Mouse (Mus musculus) telencephalon, adult 2 months (tissue): ENCODE measurements around the gene Rnase13.
A peak's percentile ranks its signal among the peaks of the same experiment; 100 is the strongest.
"Not testable (repeated sequence)": the region's sequence is repeated elsewhere in the genome, so short reads cannot be mapped to it uniquely, and the experiment has no call there.

Source experiments
- DNase-seq: peaks from one replicate; pipeline ENCODE4 v3.0.0-alpha.2; 2011; ENCODE audit warnings: low read depth, low spot score

The Rnase13 gene

GRCm38 (mm10) chr14:51922571-51922865 lies at the start of gene Rnase13:
Gene Rnase13, minus strand, starts transcription at chr14:51922773.
- DNase-seq: no peak

- no peak for DNase-seq
These were observed 44.8 kb upstream of the Rnase13 start for GRCm38 (mm10) chr14:51967400-51967799.

GRCm38 (mm10) chr14:51960316-51960715 lies 37.7 kb upstream of the Rnase13 start:
- DNase-seq: no peak

- no peak for DNase-seq
These were observed 20.8 kb upstream of the Rnase13 start for GRCm38 (mm10) chr14:51943336-51943735.

GRCm38 (mm10) chr14:51942236-51942635 lies 19.7 kb upstream of the Rnase13 start:
- DNase-seq: no peak

GRCm38 (mm10) chr14:51941577-51941976 lies 19.0 kb upstream of the Rnase13 start:
- no peak for DNase-seq

GRCm38 (mm10) chr14:51940944-51941560 lies 18.5 kb upstream of the Rnase13 start:
- DNase-seq: no peak

GRCm38 (mm10) chr14:51939005-51939404 lies 16.4 kb upstream of the Rnase13 start:
- DNase-seq: no peak

- no peak for DNase-seq
These were observed 9.8 kb upstream of the Rnase13 start for GRCm38 (mm10) chr14:51932092-51933020.

- DNase-seq: no peak
These were observed 8.3 kb upstream of the Rnase13 start for GRCm38 (mm10) chr14:51930824-51931223.

GRCm38 (mm10) chr14:51929968-51930367 lies 7.4 kb upstream of the Rnase13 start:
- no peak for DNase-seq

GRCm38 (mm10) chr14:51929309-51929943 lies 6.9 kb upstream of the Rnase13 start:
- peak; percentile 64 for DNase-seq

- not testable (repeated sequence) for DNase-seq
These were observed 4.4 kb upstream of the Rnase13 start for GRCm38 (mm10) chr14:51926930-51927329.

- no peak for DNase-seq
These were observed 919 bp upstream of the Rnase13 start for GRCm38 (mm10) chr14:51923492-51923891.

- DNase-seq: no peak
These were observed 337 bp upstream of the Rnase13 start for GRCm38 (mm10) chr14:51922910-51923309.

GRCm38 (mm10) chr14:51921759-51922570 lies 608 bp downstream of the Rnase13 start:
- no peak for DNase-seq

- no peak for DNase-seq
These were observed 3.6 kb downstream of the Rnase13 start for GRCm38 (mm10) chr14:51918966-51919365.

- DNase-seq: no peak
These were observed 4.4 kb downstream of the Rnase13 start, which contains the start of gene Tppp2 for GRCm38 (mm10) chr14:51918125-51918524. Gene Tppp2, plus strand, starts transcription at chr14:51918425.

- no peak for DNase-seq
These were observed 6.0 kb downstream of the Rnase13 start for GRCm38 (mm10) chr14:51916539-51916938.

- DNase-seq: no peak
These were observed 7.5 kb downstream of the Rnase13 start for GRCm38 (mm10) chr14:51915030-51915429.

GRCm38 (mm10) chr14:51913960-51914762 lies 8.4 kb downstream of the Rnase13 start, which contains the start of gene Ndrg2:
Gene Ndrg2, minus strand, starts transcription at chr14:51914158.
- no peak for DNase-seq
